Mouse (Mus musculus) MEL (cell line): Measurements from ENCODE around the gene Rasl10a. TPM values are rescaled to one million over a fixed set of nuclear protein-coding genes. Genes with fewer than 3 reads are reported as not detected.

ENCODE experiments used
- DNase-seq: peaks from one replicate; pipeline ENCODE4 v3.0.0; 2011; ENCODE audit warnings: low read depth, low spot score
- H3K27ac ChIP-seq: 2 replicates; pipeline ENCODE4 v1.5.1; 2012; ENCODE audit warnings: low read depth, mild to moderate bottlenecking, control low read depth, low read length, moderate library complexity; ENCODE audit not compliant: control insufficient read depth
- H3K27me3 ChIP-seq, 2 experiments: fragments of 150-350 bp in 1 of 2; sonication (generic) in 1 of 2; 2 replicates each; pipeline ENCODE4 v1.6.1; 2012; ENCODE audit warnings: low read length in 2 of 2, mild to moderate bottlenecking in 2 of 2, improper control_type of control experiment in 1 of 2, moderate library complexity in 1 of 2; ENCODE audit not compliant: insufficient read depth in 2 of 2, control insufficient read depth in 1 of 2
- H3K36me3 ChIP-seq, 2 experiments: 2 replicates each; pipeline ENCODE4 v1.6.1; 2012 to 2014; ENCODE audit warnings: low read length in 2 of 2, improper control_type of control experiment in 1 of 2, inconsistent platforms in 1 of 2, mild to moderate bottlenecking in 1 of 2; ENCODE audit not compliant: insufficient read depth in 2 of 2, control insufficient read depth in 1 of 2
- H3K4me1 ChIP-seq, 2 experiments: fragments of 150-350 bp in 1 of 2; sonication (generic) in 1 of 2; 2 replicates each; pipeline ENCODE4 v1.6.1; 2012; ENCODE audit warnings: low read length in 2 of 2, improper control_type of control experiment in 1 of 2, mild to moderate bottlenecking in 1 of 2; ENCODE audit not compliant: insufficient read depth in 2 of 2, control insufficient read depth in 1 of 2
- H3K4me3 ChIP-seq, 2 experiments: fragments of 150-350 bp in 1 of 2; sonication (generic) in 1 of 2; 2 replicates each; pipeline ENCODE4 v1.5.1; 2012; ENCODE audit warnings: low read depth in 2 of 2, low read length in 2 of 2, mild to moderate bottlenecking in 2 of 2, moderate library complexity in 2 of 2, control low read depth in 1 of 2, improper control_type of control experiment in 1 of 2; ENCODE audit not compliant: control insufficient read depth in 1 of 2, insufficient read depth in 1 of 2
- H3K79me2 ChIP-seq: 2 replicates; pipeline ENCODE4 v1.6.1; 2012; ENCODE audit warnings: mild to moderate bottlenecking, low read length, moderate library complexity; ENCODE audit not compliant: control insufficient read depth, poor library complexity, insufficient read depth
- H3K9ac ChIP-seq: 2 replicates; pipeline ENCODE4 v1.6.1; 2012; ENCODE audit warnings: low read depth, mild to moderate bottlenecking, control low read depth, low read length, moderate library complexity; ENCODE audit not compliant: control insufficient read depth, poor library complexity, severe bottlenecking
- H3K9me3 ChIP-seq: fragments of 150-350 bp; sonication (generic); replicated peaks from 2 replicates; pipeline ENCODE4 v1.6.1; 2012; ENCODE audit warnings: mild to moderate bottlenecking, low read length, improper control_type of control experiment, moderate library complexity; ENCODE audit not compliant: insufficient read depth
- CHD1 ChIP-seq: IDR thresholded peaks from 2 replicates; pipeline ENCODE4 v1.6.1; 2012; ENCODE audit warnings: low read depth, mild to moderate bottlenecking, inconsistent platforms, low read length, improper control_type of control experiment
- CTCF ChIP-seq, 3 experiments: IDR thresholded peaks in 2 of 3; conservative IDR thresholded peaks in 1 of 3; 2 replicates each; pipeline ENCODE4 v1.5.1; 2011 to 2012; ENCODE audit warnings: low read length in 3 of 3, low read depth in 2 of 3, mild to moderate bottlenecking in 2 of 3, improper control_type of control experiment in 1 of 3, inconsistent platforms in 1 of 3, mixed read lengths in 1 of 3, moderate library complexity in 1 of 3; ENCODE audit not compliant: control insufficient read depth in 1 of 3, insufficient read depth in 1 of 3, poor library complexity in 1 of 3, severe bottlenecking in 1 of 3
- E2F4 ChIP-seq: IDR thresholded peaks from 2 replicates; pipeline ENCODE4 v1.6.1; 2011; ENCODE audit warnings: low read depth, low read length, improper control_type of control experiment, borderline replicate concordance
- EP300 ChIP-seq, 2 experiments: IDR thresholded peaks; 2 replicates each; pipeline ENCODE4 v1.6.1; 2011; ENCODE audit warnings: improper control_type of control experiment in 2 of 2, low read length in 2 of 2, low read depth in 1 of 2, mild to moderate bottlenecking in 1 of 2
- ETS1 ChIP-seq: IDR thresholded peaks from 2 replicates; pipeline ENCODE4 v1.6.1; 2012; ENCODE audit warnings: low read depth, mild to moderate bottlenecking, inconsistent platforms, low read length, improper control_type of control experiment, moderate library complexity
- MAZ ChIP-seq: IDR thresholded peaks from 2 replicates; pipeline ENCODE4 v1.6.1; 2012; ENCODE audit warnings: low read depth, mild to moderate bottlenecking, inconsistent platforms, low read length, improper control_type of control experiment
- MXI1 ChIP-seq: IDR thresholded peaks from 2 replicates; pipeline ENCODE4 v1.6.1; 2011; ENCODE audit warnings: mild to moderate bottlenecking, low read depth, low read length, improper control_type of control experiment
- MYC ChIP-seq: IDR thresholded peaks from 2 replicates; pipeline ENCODE4 v1.6.1; 2011; ENCODE audit warnings: low read depth, mild to moderate bottlenecking, low read length, improper control_type of control experiment, moderate library complexity
- NELFE ChIP-seq: IDR thresholded peaks from 2 replicates; pipeline ENCODE4 v1.6.1; 2011; ENCODE audit warnings: low read depth, low read length, improper control_type of control experiment
- NRF1 ChIP-seq: IDR thresholded peaks from 2 replicates; pipeline ENCODE4 v1.6.1; 2014; ENCODE audit warnings: low read depth, mild to moderate bottlenecking, inconsistent platforms, low read length, improper control_type of control experiment, moderate library complexity; ENCODE audit not compliant: poor library complexity, insufficient read depth, severe bottlenecking
- POLR2AphosphoS2 ChIP-seq: IDR thresholded peaks from 2 replicates; pipeline ENCODE4 v1.6.1; 2011; ENCODE audit warnings: low read length, improper control_type of control experiment
- RCOR1 ChIP-seq: IDR thresholded peaks from 2 replicates; pipeline ENCODE4 v1.6.1; 2012; ENCODE audit warnings: low read depth, mild to moderate bottlenecking, inconsistent platforms, low read length, improper control_type of control experiment
- SIN3A ChIP-seq: IDR thresholded peaks from 2 replicates; pipeline ENCODE4 v1.6.1; 2012; ENCODE audit warnings: low read length, improper control_type of control experiment, inconsistent platforms
- TAL1 ChIP-seq: IDR thresholded peaks from 2 replicates; pipeline ENCODE4 v1.6.1; 2012; ENCODE audit warnings: mild to moderate bottlenecking, inconsistent platforms, low read length, moderate library complexity, mixed read lengths
- UBTF ChIP-seq: IDR thresholded peaks from 2 replicates; pipeline ENCODE4 v1.6.1; 2012; ENCODE audit warnings: low read depth, mild to moderate bottlenecking, inconsistent platforms, low read length, improper control_type of control experiment, moderate library complexity, borderline replicate concordance; ENCODE audit not compliant: insufficient read depth
- USF1 ChIP-seq: IDR thresholded peaks from 2 replicates; pipeline ENCODE4 v1.6.1; 2014; ENCODE audit warnings: low read depth, mild to moderate bottlenecking, inconsistent platforms, low read length, improper control_type of control experiment, moderate library complexity
- USF2 ChIP-seq, 2 experiments: IDR thresholded peaks; 2 replicates each; pipeline ENCODE4 v1.6.1; 2011 to 2012; ENCODE audit warnings: improper control_type of control experiment in 2 of 2, low read length in 2 of 2, borderline replicate concordance in 1 of 2, inconsistent platforms in 1 of 2, low read depth in 1 of 2, mild to moderate bottlenecking in 1 of 2; ENCODE audit not compliant: insufficient read depth in 1 of 2
- ZKSCAN1 ChIP-seq: IDR thresholded peaks from 2 replicates; pipeline ENCODE4 v1.6.1; 2012; ENCODE audit warnings: low read depth, mild to moderate bottlenecking, inconsistent platforms, low read length, improper control_type of control experiment, moderate library complexity
- polyA plus RNA-seq, 2 experiments: library from polyadenylated mRNA; stranded (reverse) in 1 of 2; unstranded in 1 of 2; fragments of >175 nt in 1 of 2; fragments of >200 nt in 1 of 2; gene quantifications; 2 replicates each; pipeline versions ENCODE4 v1.2.1 to v1.2.4; 2012; ENCODE audit warnings: low replicate concordance in 2 of 2, low read depth in 1 of 2; ENCODE audit not compliant: insufficient read length in 2 of 2, insufficient read depth in 1 of 2, missing spikeins in 1 of 2
- total RNA-seq: library from RNA; depleted of rRNA; stranded (reverse); fragments of 300-350 nt; gene quantifications from 2 replicates; pipeline ENCODE4 v1.2.3, GENCODE M21; 2012

The Rasl10a gene
- total and polyA plus RNA-seq, 3 experiments: 0.23 to 1.3 TPM; not detected in 1

GRCm38 (mm10) chr11:5032706-5033105 lies 25.2 kb upstream of the Rasl10a start:
- peaks cover 0 to 18% of the 10 kb centered on the region in 2 experiments; a peak in 3 of 4 replicates for H3K36me3 ChIP-seq
- H3K4me3 ChIP-seq: no peak overlapping the region
- H3K4me1 ChIP-seq: no peaks in the 10 kb centered on the region
- H3K79me2 ChIP-seq: no peaks in the 10 kb centered on the region
- H3K27ac ChIP-seq: no peak overlapping the region
- no peaks in the 10 kb centered on the region for H3K27me3 ChIP-seq
- TF ChIP-seq EP300 (IDR thresholded peaks at IDR 0.05; ENCODE audit: low read depth in 1 of 2, low read length in 2 of 2): no peak
- peak; percentile 99 for TF ChIP-seq ZKSCAN1
- no peak for DNase-seq
- H3K9me3 ChIP-seq: no peaks in the 10 kb centered on the region
- no peak overlapping the region for H3K9ac ChIP-seq

DNA sequence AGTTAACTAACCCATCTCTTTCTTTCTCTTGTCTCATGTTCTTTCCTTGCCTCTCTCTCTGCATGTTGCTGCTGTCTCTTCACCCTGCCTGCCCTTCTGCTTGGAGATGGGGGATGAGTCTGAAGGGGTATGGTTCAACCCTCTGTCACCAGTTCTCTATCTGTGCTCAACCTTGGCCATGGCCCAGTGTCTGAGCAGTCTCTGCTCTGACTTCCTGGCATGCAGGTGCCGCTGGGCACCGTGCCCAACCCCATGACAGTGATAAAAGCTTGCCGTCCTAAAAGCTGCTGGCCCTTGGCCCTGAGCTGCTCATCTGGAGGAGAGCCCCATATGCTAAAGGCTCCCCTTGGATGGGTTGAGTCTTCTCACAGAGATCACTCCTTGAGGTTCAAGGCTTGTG lies 24.8 kb upstream of the Rasl10a start:
- H3K9me3 ChIP-seq: no peaks in the 10 kb centered on the region
- no peak overlapping the region for H3K27ac ChIP-seq
- TF ChIP-seq MXI1: 0 out of 2 replicates have a peak, but pooled peaks have one; percentile 25
- no peak for TF ChIP-seq POLR2AphosphoS2
- TF ChIP-seq RCOR1: peak; percentile 83; the same call in 1 of the 2 replicates
- TF ChIP-seq CHD1: no peak
- peak; percentile 34 to 42; a peak in 3 of 4 replicates for TF ChIP-seq EP300 (IDR thresholded peaks at IDR 0.05; ENCODE audit: low read depth in 1 of 2, low read length in 2 of 2)
- no peak for TF ChIP-seq USF2 (IDR thresholded peaks at IDR 0.05; ENCODE audit: borderline replicate concordance in 1 of 2, insufficient read depth in 1 of 2, low read depth in 1 of 2, low read length in 2 of 2)
- no peak for TF ChIP-seq TAL1
- TF ChIP-seq ETS1: peak; percentile 43; the same call in 1 of the 2 replicates
- TF ChIP-seq NELFE: no peak
- peak; percentile 33; the same call in 1 of the 2 replicates for TF ChIP-seq SIN3A
- peaks cover 0 to 18% of the 10 kb centered on the region in 2 experiments; a peak in 3 of 4 replicates for H3K36me3 ChIP-seq
- DNase-seq: peak; percentile 63
- no peak overlapping the region for H3K4me3 ChIP-seq
- no peaks in the 10 kb centered on the region for H3K4me1 ChIP-seq
- no peak overlapping the region for H3K9ac ChIP-seq
- H3K27me3 ChIP-seq: no peaks in the 10 kb centered on the region
- no peaks in the 10 kb centered on the region for H3K79me2 ChIP-seq

DNA sequence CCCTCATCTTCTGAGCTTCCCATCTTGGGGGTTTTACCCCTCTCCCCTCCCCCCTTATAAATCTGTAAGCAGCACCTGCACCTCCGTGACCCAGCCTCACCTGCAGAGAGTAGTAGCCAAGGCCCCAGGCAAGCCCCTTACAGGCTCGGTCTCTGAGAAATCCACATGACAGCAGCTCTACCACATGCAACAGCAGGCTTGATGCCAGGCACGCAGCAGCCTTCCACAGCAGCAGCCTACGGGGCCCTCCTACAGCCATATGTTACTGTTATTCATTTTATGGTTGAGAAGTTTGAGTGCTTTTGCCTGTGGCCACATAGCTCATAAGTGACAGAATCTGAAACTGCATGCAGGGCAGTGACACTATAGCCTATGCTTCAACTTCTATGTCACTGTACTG lies 22.5 kb upstream of the Rasl10a start:
- TF ChIP-seq USF1 (no peak), CTCF (IDR thresholded peaks at IDR 0.05 in 2 of 3, conservative IDR thresholded peaks at IDR 0.05 in 1 of 3; ENCODE audit: control insufficient read depth in 1 of 3, insufficient read depth in 1 of 3, low read depth in 2 of 3, low read length in 3 of 3, poor library complexity in 1 of 3, severe bottlenecking in 1 of 3) (no peak), NRF1 (no peak), E2F4 (no peak), UBTF (no peak), MYC (no peak), MAZ (no peak)
- Histone ChIP-seq H3K79me2 (no peaks in the 10 kb centered on the region), H3K4me1 (no peaks in the 10 kb centered on the region), H3K4me3 (no peak overlapping the region), H3K9me3 (no peaks in the 10 kb centered on the region), H3K27ac (no peak overlapping the region), H3K9ac (no peak overlapping the region), H3K27me3 (no peaks in the 10 kb centered on the region), H3K36me3 (peaks cover 0 to 15% of the 10 kb centered on the region in 2 experiments; a peak in 3 of 4 replicates)
- DNase-seq: no peak
